Mouse (Mus musculus) right cerebral cortex, postnatal 4 days (tissue): Measurements from ENCODE around the gene Jak2.
A peak's percentile ranks its signal among the peaks of the same experiment; 100 is the strongest.

Experiments used
- DNase-seq: peaks from one replicate; pipeline ENCODE4 v3.0.0-alpha.2; 2022

The Jak2 gene

GRCm38 (mm10) chr19:29251191-29251957, at the start of gene Jak2:
TSS of gene Jak2 (plus strand) at chr19:29251828.
- DNase-seq: peak; percentile 90

- DNase-seq: no peak
Observed at GRCm38 (mm10) chr19:29203337-29203736, 48.3 kb upstream of the Jak2 start.

DNA sequence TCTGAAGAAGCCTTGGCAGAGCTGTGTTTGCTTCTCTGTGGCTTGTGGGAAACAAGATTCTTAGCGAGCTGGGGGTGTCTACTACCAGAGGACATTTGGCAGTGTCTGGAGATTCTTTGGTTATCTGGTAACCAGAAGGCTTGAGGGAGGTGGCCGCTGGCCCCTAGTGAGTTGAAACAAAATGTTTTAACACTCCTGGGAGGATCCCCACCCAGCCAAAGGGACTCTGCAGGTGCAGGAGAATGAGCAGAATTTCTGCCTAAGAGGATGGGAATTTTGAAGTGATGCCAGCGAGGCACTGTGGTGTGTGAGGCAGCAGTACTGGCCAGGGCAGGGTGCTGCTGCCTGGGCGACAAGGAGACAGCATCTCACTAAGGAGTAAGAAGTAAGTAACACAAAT, 47.0 kb upstream of the Jak2 start:
- no peak for DNase-seq

DNA sequence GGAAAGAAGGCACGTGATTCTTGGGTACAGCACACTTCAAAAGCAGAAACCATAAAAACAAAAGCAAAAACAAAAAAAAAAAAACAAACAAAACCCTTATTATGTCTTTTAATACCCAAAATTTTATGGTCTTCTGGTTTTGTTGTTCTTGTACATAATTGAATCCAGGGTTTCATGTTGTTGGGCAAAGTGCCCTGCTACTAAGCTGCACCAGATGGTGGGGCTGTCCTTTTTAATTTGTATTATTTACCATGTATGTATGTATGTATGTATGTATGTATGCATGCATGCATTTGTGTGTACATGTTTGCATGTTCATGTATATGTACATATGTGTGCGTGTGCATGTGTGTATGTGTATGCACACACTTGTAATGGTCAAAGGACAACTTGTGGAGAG, 46.4 kb upstream of the Jak2 start:
- no peak for DNase-seq

- no peak for DNase-seq
Observed at GRCm38 (mm10) chr19:29209898-29210297, 41.7 kb upstream of the Jak2 start.

GRCm38 (mm10) chr19:29210319-29210718, 41.3 kb upstream of the Jak2 start:
- no peak for DNase-seq

DNA sequence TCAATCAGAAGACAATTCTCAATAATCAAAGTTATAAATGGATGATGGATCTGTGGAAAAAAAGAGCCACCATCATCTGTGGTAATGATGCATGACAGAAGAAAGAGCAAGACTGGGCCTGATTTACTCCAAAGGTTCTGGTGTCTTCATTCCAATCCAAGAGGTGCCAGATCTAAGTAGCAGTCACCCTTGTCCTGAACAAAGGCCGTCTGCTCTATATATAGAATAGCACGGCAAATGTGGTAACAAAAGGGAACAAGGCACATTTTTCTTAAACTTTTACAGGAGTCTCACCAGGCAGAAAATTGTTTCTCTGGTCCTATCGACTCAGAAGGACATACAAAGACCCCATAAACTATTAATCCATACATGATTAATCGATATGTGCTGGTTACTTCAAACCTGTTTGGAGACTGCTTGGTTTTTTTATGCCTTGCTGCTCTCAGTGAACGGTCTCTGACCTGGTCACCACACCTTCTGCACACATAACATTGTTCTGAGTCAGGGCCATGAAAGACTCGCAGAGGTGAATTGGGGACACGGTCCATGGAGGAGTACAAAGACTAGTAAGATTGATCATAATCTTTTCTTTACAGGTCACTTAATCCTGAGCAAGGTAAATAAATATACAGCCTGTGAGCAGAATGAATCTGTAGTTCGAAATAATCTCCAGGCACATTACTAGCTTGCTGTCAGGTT, 35.7 kb upstream of the Jak2 start:
- DNase-seq: no peak

DNA sequence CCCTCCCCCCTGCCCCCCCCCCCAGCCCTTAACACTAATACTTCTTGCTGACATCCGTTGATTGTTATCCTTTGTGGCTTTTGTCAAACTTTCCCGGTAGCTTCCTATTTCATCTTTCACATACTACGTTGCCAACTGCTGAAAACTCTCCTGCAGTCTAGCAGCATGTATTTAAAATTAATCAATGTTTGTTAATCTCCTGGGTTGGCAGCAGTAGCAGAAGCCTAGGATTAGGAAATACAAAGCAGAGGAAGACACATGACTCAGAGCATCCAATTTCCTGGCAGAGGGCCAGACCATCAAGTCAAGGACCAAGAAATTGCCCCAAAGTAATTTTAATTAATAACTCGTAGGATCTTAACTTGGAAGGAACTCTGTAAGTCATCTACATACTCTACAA, 29.8 kb upstream of the Jak2 start:
- DNase-seq: no peak

DNA sequence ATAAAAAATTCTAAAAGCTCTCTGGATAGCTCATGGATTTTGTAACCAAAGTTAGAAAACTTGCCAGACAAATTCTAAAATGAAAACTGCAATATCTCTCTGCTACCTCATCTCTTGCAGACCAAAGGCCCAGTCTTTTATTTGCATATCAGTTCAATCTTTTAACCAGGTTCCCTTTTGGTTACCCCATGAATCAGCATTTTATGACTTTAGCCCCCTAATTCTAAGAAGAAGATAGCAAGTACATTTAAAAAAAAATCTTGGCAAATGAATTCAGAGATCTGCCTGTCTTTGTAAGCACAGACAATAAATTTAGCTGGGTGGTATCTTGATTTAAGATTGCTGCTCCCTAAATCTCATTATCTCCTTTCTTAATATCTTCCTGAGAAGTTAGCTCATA, 26.7 kb upstream of the Jak2 start:
- no peak for DNase-seq

GRCm38 (mm10) chr19:29226996-29227395, 24.6 kb upstream of the Jak2 start:
- no peak for DNase-seq

- no peak for DNase-seq
Observed at GRCm38 (mm10) chr19:29227941-29228590, 23.6 kb upstream of the Jak2 start.

DNA sequence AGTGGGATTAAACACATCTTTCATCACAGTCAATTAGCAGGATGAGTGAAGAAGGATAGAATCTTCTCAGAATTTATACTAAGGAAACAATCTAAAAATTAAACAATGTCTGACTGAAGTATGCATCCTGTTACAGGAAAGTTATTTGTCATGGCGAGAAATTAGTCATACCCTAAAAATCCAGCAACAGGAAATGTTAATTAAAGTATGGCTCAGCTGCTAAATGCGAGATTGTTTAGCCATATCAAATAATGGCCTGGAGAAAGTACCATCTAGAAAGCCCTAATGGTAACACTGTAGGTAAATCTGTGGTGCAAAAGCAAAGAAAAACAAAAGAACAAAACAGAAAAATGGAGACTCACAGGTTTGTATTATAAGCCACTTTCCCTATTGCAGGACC, 22.6 kb upstream of the Jak2 start:
- no peak for DNase-seq

GRCm38 (mm10) chr19:29232738-29233137, 18.9 kb upstream of the Jak2 start:
- DNase-seq: no peak

- DNase-seq: no peak
Observed at GRCm38 (mm10) chr19:29236658-29237385, 14.8 kb upstream of the Jak2 start.

DNA sequence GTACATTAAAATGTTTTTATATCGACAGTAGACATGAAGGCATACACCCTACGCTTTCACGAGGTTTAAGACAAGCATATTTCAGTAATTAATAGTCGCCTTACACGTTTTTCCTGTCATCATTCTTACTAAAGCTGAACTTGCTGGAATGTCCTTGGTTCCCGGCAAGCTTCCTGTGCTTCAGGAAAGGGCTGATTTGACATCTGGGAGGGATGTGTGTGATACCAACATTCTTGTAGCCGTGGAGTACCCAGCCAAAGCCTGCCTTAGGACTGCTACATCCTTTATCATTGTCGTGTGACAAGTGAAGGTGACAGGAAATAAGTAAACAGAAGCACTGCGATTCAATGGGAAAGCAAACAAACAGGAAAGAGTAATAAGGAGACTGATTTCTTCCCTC, 13.5 kb upstream of the Jak2 start:
- DNase-seq: no peak

DNA sequence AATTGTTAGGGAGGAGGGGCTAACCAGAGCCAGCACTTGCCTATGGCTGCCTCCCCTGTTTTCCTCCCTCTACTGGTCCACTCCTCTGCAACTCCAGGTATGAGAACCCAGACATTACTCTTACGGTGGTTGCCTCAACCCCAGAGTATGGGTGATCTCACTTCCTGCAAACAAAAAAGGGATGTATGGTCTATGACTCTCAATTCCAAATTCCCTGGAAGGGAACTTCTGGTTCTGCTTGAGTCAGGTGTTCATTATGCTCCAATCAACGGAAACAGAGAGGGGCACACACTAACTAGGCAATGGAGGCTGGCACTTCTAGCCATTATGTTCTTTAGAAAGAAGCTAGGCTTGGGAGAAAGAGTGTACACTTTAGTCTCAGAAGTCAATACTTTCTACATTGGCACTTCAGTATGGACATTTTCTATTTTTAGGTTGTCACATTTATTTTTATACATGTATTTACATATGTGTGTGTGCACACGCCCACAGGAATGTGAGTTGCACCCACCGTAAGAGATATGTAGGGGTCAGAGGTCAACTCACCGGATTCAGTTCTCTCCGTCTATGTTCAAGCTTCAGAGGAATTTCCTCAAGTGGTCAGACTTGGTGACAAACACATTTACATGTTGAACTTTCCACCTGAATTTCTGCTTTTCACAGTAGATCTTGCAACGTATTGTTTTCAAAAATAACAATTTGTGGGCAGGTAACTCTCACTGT, 12.0 kb upstream of the Jak2 start:
- no peak for DNase-seq

DNA sequence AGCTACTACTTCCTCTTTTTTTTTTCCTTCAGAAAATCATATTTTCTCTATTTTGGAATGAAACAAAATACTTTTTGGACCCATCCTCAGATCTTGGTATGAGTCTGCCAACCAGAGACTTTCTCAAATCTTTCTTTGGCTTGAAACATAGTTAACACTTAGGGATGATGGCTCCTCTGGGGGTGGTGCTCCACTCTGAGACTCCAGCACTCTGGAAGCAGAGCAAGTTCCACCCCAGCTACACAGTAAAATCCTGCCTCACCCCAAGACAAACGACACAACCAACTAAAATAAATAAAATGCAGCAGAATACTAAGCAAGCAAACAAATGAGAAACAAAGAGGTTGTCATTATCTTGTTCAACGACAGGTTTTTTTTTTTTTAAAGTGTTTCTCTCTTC, 11.0 kb upstream of the Jak2 start:
- DNase-seq: no peak

DNA sequence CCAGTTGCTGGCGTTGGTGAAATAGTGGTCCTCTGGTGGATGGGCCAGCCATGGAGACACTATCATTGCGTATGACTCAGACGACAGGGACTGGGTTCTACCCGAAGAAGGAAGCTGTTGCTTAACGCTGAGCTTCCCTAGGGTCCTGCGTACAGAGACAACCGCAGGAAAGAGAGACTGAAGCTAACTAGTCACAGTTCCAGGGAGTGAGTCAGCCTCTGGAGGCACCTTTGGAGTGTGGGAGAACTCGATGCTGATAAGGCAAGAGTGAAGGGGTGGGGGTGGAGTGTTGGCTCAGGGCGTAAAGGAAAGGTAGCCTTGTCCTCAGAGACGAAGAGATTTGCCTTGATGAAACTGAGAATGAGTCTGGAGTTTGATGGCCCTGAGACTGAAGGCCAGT, 10.0 kb upstream of the Jak2 start:
- no peak for DNase-seq

GRCm38 (mm10) chr19:29249933-29250332, 1.7 kb upstream of the Jak2 start:
- DNase-seq: no peak

DNA sequence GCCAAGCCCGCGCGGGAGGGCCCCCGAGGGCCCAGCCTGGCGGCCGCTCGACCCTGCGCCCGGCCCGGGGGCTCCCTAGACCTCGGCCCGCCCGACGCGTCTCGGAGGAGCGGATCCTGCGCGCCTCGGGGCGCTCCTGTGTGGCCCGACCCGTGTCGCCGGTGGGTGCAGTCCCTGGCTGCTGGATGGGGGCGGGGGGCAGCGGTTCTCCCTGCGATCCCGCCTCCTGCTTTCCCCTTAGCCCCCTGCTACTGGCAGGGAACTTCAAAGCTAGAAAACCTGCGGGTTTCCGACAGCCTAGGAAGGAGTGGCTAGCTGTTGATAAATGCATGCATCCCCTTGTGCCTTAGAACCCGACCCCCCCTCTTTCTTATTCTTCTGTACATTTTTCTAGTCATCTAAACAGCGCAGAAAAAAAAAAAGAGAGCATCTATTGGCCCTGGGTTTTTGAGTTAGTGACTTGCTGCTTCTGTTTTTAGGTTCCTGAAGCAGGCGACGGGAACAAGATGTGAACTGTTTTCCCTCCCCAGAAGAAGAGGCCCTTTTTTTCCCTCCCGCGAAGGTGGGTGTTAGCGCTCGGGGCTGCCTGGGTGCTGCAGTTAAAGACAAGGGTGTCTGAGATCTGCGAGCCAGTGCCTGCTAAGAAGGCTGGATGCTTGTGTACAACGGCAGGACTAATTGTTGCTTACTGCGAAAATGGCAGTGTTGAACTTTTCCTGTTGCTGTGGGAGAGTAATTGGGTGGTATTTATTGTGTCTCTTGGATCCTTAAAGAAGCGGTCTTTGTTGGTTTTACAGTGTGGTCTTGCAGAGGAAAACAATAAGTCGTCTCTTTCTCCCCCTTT, 552 bp downstream of the Jak2 start:
- DNase-seq: peak; percentile 53

GRCm38 (mm10) chr19:29252831-29253545, 1.4 kb downstream of the Jak2 start:
- no peak for DNase-seq
